Mouse (Mus musculus) intestine, embryonic 14.5 days (tissue): Measurements from ENCODE around the gene Arl16. TPM values are rescaled to one million over a fixed set of nuclear protein-coding genes. Genes with fewer than 3 reads are reported as not detected.
A peak's percentile ranks its signal among the peaks of the same experiment; 100 is the strongest.

ENCODE experiments used
- ATAC-seq: fragments of 200-750 bp; cut with Nextera tagmentation; replicated peaks from 2 replicates; pipeline ENCODE4 v1.8.0; 2017; ENCODE audit warnings: low read depth, moderate number of reproducible peaks, moderate TSS enrichment, moderate library complexity; ENCODE audit not compliant: low FRiP score, low TSS enrichment
- DNase-seq: peaks from one replicate; pipeline ENCODE4 v3.0.0-alpha.2; 2018; ENCODE audit warnings: low spot score
- H3K27ac ChIP-seq: fragments of 300-500 bp; sonication (generic); 2 replicates; pipeline ENCODE4 v1.5.1; 2014; ENCODE audit warnings: low read depth, mild to moderate bottlenecking, control low read depth
- H3K27me3 ChIP-seq: fragments of 300-500 bp; sonication (generic); replicated peaks from 2 replicates; pipeline ENCODE4 v1.6.1; 2014; ENCODE audit warnings: low read length, control low read depth; ENCODE audit not compliant: control insufficient read depth, insufficient read depth
- H3K36me3 ChIP-seq: fragments of 300-500 bp; sonication (generic); 2 replicates; pipeline ENCODE4 v1.6.1; 2014; ENCODE audit warnings: low read length, control low read depth; ENCODE audit not compliant: control insufficient read depth, insufficient read depth
- H3K4me1 ChIP-seq: fragments of 300-500 bp; sonication (generic); replicated peaks from 2 replicates; pipeline ENCODE4 v1.6.1; 2014; ENCODE audit warnings: low read length, control low read depth, mixed read lengths; ENCODE audit not compliant: control insufficient read depth, insufficient read depth
- H3K4me2 ChIP-seq: fragments of 300-500 bp; sonication (generic); 2 replicates; pipeline ENCODE4 v1.6.1; 2014; ENCODE audit warnings: low read length
- H3K4me3 ChIP-seq: fragments of 300-500 bp; sonication (generic); 2 replicates; pipeline ENCODE4 v1.5.1; 2014; ENCODE audit warnings: low read depth, low read length, control low read depth, mixed read lengths
- H3K9ac ChIP-seq: fragments of 300-500 bp; sonication (generic); 2 replicates; pipeline ENCODE4 v1.6.1; 2014; ENCODE audit warnings: mild to moderate bottlenecking, low read length
- H3K9me3 ChIP-seq: fragments of 300-500 bp; sonication (generic); 2 replicates; pipeline ENCODE4 v1.6.1; 2016; ENCODE audit warnings: low read length, control low read depth; ENCODE audit not compliant: control insufficient read depth
- WGBS: fragments of 180-500 bp; shearing (Covaris S2); extraction: QIAGEN DNeasy Blood & Tissue Kit; methylation state at CpG from one replicate; pipeline ENCODE4 v1.1.7; 2014; 5-methylcytosine and 5-hydroxymethylcytosine counted together
- polyA plus RNA-seq: library from polyadenylated mRNA; unstranded; fragments of >200 nt; fragmentation: Nextera tagmentation; extraction: Ambion mirVana; gene quantifications from 2 replicates; pipeline ENCODE4 v1.2.1, GENCODE M21; 2014

Arl16 gene
- polyA plus RNA-seq, 1 experiment from 2014 or later = 46.0 TPM

DNA sequence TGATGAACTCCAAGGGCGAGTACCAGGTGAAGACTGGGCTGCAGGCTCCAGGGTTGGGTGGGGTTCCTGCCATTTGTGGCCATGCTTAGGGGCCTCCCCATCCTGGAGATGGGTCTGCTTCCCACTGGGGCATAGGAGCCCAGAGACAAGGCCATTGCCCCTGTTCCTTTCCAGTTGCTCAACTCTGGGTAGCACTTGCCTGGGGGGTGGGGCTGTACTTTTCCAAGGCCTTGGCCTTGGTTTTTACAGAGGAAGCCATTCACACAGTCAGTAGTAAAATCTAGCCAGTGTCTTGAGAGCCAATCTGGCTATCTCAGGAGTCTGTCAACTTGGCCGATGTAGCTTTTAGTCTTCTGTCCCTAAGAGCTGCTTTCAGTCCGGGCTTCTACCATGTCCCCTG, 30.0 kb upstream of the Arl16 start:
- H3K9ac ChIP-seq = no peak overlapping the region

DNA sequence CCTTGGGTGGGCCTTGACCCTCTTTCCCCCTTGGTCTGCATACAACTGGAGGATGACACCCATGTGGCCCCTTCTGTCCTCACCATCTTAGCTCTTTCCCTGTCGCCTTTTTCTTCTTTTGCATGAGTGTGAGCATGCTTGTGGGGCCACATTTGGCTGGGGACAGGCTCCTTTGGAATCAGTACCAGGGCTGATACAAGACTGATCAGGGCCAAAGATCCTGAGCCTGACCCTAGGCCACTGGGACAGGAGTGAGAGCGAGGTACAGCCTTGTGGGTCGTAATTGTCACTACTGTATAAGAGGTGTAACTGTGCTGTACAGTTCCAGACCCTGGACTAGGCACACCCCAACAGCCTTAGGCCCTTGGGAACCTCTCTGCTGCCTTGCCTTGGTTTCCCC, 26.5 kb upstream of the Arl16 start:
- no peak for DNase-seq
- no peak overlapping the region for H3K4me2 ChIP-seq
- no peak overlapping the region for H3K27ac ChIP-seq
- H3K9ac ChIP-seq = no peak overlapping the region
- no peaks in the 10 kb centered on the region for H3K27me3 ChIP-seq
- peaks cover 40% of the 10 kb centered on the region for H3K36me3 ChIP-seq
- H3K9me3 ChIP-seq = no peaks in the 10 kb centered on the region
- no peak for ATAC-seq
- H3K4me3 ChIP-seq = no peak overlapping the region
- WGBS = 85% methylated on average over 3 of the region's 3 CpGs
- H3K4me1 ChIP-seq = peaks cover 19% of the 10 kb centered on the region

More for the DNA sequence above, 30.0 kb upstream of the Arl16 start:
- no peak overlapping the region for H3K4me2 ChIP-seq
- H3K4me3 ChIP-seq = no peak overlapping the region
- H3K9me3 ChIP-seq = no peaks in the 10 kb centered on the region
- no peak overlapping the region for H3K27ac ChIP-seq
- H3K4me1 ChIP-seq = peaks cover 13% of the 10 kb centered on the region
- DNase-seq (no peak), ATAC-seq (no peak)
- H3K27me3 ChIP-seq = no peaks in the 10 kb centered on the region
- WGBS = 88% methylated on average over 3 of the region's 3 CpGs
- peaks cover 34% of the 10 kb centered on the region for H3K36me3 ChIP-seq

DNA sequence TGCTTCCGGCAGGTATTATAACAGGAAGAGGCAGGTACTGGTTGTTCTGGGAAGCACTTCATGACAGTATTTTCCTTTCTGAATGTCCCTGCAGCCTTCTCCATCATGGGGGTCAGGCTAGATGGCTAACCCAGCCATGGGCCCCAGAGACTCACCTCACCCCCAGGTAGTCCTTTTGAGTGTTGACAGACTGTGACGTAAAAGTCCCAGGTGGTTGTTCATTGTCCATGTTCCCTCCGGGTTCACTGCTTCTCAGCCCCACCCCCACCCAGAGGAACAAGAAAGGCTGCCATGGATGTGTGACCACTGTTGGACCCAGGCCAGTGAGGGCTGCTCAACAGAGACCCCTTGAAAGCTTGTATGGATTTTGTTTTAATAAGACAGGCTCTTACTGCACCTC, 25.9 kb upstream of the Arl16 start:
- DNase-seq (no peak), ATAC-seq (no peak)
- Histone ChIP-seq H3K9me3 (no peaks in the 10 kb centered on the region), H3K27me3 (no peaks in the 10 kb centered on the region), H3K4me2 (peak overlapping the region; percentile 91), H3K4me3 (peak overlapping the region; percentile 95), H3K27ac (peak overlapping the region; percentile 74; the same call in 1 of the 2 replicates), H3K36me3 (peaks cover 44% of the 10 kb centered on the region), H3K9ac (peak overlapping the region; percentile 74), H3K4me1 (peaks cover 19% of the 10 kb centered on the region)
- WGBS = 59% methylated on average over 3 of the region's 3 CpGs

DNA sequence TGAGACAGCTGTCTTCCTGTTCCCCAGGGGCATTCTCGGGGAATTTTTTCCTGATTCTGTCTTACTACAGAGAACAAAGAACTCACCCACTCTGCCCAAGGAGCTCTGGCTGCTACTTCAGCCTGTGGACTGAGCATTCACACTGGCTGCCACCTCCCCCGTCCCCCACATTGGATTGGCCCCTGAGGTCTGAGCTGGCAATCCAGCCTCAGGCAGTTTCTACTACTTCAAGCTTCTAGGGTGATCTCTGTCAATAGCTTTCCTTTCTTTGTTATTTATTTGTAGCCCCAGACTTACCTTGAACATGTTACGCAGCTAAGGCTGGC, 25.4 kb upstream of the Arl16 start:
- no peak for ATAC-seq
- 25% methylated on average over 3 of the region's 3 CpGs for WGBS
- peaks cover 44% of the 10 kb centered on the region for H3K36me3 ChIP-seq
- no peaks in the 10 kb centered on the region for H3K9me3 ChIP-seq
- H3K4me2 ChIP-seq = peak overlapping the region; percentile 91
- H3K27ac ChIP-seq = peak overlapping the region; percentile 74
- peak overlapping the region; percentile 74 for H3K9ac ChIP-seq
- H3K4me3 ChIP-seq = peak overlapping the region; percentile 95
- H3K4me1 ChIP-seq = peaks cover 19% of the 10 kb centered on the region
- H3K27me3 ChIP-seq = no peaks in the 10 kb centered on the region
- no peak for DNase-seq

DNA sequence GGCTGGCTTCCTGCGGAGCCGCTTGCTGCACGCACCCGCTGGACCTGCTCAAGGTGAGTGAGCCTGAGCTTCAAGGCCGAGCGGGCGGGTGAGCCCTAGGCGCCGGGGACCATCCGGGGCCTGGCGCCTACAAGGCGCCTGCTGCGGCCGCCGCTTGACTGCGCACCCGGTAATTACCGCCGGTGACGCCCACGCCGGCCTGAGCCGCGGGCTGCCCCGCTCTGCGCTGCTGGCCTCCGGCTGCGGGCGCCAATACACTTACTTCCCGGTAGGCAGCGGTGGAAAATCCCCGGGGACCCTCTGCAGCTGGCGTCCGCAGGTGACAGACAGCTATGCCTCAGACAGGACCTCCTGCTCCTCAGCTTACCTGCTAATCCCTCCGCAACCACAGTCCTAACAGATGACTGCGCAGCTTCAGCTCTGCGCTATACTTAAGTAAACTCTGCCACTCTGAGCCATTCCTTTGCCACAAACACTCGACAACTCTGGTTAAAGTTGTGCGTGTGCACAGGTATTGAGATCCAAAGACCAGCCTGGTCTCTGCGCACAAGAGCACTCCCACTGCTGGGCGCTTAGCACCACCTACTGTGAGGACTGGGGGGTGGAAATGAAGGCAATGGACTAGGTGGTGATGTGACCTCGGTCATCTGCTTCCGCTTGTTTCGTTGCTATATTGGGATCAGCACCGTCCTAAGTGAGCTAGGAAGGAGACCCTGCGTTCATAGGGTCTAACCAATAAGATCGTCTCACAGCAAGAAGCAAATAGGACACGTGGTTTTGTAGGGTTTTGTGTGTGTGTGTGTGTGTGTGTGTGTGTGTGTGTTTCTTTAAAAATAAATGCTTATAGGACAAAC, 24.8 kb upstream of the Arl16 start:
- peak; percentile 38 for ATAC-seq
- DNase-seq = peak; percentile 80
- H3K9me3 ChIP-seq = no peaks in the 10 kb centered on the region
- H3K27me3 ChIP-seq = no peaks in the 10 kb centered on the region
- H3K4me2 ChIP-seq = peak overlapping the region; percentile 91
- WGBS = under 1% methylated on average over 48 of the region's 48 CpGs
- peak overlapping the region; percentile 95 for H3K4me3 ChIP-seq
- peaks cover 45% of the 10 kb centered on the region for H3K36me3 ChIP-seq
- peaks cover 19% of the 10 kb centered on the region for H3K4me1 ChIP-seq
- peak overlapping the region; percentile 74 for H3K27ac ChIP-seq
- H3K9ac ChIP-seq = peak overlapping the region; percentile 74

DNA sequence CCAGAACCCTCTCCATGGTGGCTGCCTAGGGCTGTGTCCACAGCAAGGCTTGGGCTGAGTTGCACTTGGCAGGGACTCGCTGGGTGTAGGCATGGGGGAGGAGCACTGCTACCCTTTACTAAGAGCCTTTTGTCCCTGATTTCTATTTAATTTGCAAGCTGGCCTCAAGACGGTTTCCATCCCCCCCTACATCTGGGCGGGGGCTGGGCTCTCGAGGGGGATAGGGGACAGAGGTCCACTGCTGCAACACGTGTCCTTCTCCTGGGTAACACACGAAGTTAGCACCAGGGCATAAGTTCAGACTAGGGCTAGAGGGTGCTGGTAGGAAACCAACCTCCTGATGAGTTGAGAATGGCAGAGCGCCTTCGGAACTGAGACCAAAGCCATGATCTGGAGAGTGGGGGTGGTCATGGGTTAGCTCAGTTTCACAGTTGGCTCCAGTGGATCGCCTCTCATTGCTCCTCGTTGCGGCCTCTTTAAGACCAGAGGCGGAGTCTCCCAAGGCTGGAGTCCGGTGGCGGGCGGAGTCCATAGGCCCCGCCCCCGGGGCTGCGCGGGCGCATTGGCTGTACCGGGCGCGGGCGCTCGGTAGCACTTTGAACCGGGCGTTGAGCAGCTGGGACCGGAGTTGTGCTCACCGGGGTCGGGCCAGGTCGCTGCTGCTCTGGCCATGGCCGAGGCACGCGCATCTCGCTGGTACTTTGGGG, 24.1 kb upstream of the Arl16 start, which contains the start of gene Slc25a10:
Gene Slc25a10, plus strand, starts transcription at position 524 of the 707 bp plus-strand sequence.
- peaks cover 46% of the 10 kb centered on the region for H3K36me3 ChIP-seq
- no peaks in the 10 kb centered on the region for H3K9me3 ChIP-seq
- H3K27ac ChIP-seq = peak within 1 kb of the TSS; percentile 74
- peak within 1 kb of the TSS; percentile 91 for H3K4me2 ChIP-seq
- H3K27me3 ChIP-seq = no peaks in the 10 kb centered on the region
- H3K4me1 ChIP-seq = peaks cover 19% of the 10 kb centered on the region
- ATAC-seq = peak; percentile 78
- peak within 1 kb of the TSS; percentile 74 for H3K9ac ChIP-seq
- H3K4me3 ChIP-seq = peak within 1 kb of the TSS; percentile 95
- peak; percentile 89 for DNase-seq
- WGBS = 0% methylated on average over 35 of the region's 35 CpGs

DNA sequence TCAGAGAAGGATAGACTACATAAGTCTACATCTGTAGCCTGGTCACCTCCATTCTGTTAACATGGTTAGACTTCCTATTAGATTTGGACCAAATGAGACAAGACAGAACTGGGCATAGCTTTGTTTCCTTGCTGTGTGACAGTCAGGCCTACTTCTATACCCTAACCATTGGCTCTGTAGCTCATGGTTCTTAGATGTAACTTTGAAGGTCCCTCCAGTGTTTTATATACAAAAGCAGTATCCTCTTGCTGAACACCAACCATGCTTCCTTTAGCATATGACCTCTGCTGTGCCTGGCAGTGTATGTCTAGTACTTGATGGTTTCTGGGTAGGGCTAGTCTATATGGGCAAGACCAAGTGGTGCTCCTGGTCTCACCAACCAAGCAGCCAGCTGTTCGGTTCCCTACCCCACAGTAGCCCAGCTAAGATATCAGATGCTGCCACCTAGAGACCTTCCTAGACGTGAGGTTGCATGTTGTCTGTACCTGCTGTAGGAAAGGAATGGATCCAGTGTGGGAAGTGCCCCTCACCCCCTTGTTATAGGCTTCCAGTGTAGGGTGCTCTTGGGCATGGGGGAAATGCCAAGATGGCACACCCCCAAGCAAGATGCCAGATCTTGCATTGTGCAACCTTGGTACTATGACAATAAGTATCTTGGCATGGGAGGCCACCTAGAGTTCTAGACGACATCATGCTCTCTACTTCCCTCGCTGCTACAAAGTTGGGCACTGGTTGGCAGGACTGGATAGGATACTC, 23.1 kb upstream of the Arl16 start:
- Histone ChIP-seq H3K9ac (no peak overlapping the region), H3K36me3 (peaks cover 53% of the 10 kb centered on the region), H3K4me1 (peaks cover 25% of the 10 kb centered on the region), H3K4me2 (peak overlapping the region; percentile 91), H3K27ac (peak overlapping the region; percentile 74), H3K4me3 (no peak overlapping the region), H3K27me3 (no peaks in the 10 kb centered on the region), H3K9me3 (no peaks in the 10 kb centered on the region)
- WGBS = 42% methylated on average over 4 of the region's 4 CpGs
- DNase-seq (no peak), ATAC-seq (no peak)

DNA sequence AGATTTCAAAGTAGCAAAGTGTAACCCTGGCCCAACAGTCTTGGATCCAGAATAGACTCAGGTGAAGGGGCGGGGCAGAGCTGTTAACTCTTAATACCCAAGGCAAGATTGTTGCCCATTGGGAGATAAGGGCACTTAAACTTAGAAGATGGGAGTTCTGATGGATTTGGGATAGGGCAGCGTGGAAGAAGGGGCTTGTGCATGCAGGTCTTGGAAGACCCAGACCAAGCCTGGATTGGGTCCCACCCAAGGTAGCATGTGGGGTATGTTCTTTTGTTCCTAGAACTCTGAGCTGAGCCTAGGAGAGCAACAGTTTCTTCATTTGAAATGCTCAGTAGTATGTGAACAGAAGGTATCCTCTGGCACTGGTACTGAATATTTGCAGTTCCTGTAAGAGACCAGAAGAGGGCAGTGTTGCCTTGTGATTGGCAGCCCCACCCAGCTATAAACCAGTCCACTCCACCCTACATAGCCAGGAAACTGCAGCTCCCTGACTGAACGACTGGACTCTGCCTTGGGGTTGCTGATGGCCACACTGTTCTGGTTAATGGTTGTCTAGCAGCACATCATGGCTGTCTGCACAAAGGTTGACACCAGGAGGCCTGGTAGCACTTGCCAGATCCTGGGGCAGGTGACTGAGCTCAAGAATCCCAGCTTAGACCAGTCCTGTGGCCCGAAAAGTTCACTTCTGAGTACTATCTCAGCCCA, 21.8 kb upstream of the Arl16 start:
- H3K36me3 ChIP-seq = peaks cover 41% of the 10 kb centered on the region

More for the DNA sequence above, 21.8 kb upstream of the Arl16 start:
- no peaks in the 10 kb centered on the region for H3K9me3 ChIP-seq
- peak; percentile 63 for ATAC-seq
- no peaks in the 10 kb centered on the region for H3K27me3 ChIP-seq
- no peak overlapping the region for H3K9ac ChIP-seq
- 61% methylated on average over 4 of the region's 4 CpGs for WGBS
- DNase-seq = peak; percentile 77
- H3K4me1 ChIP-seq = peaks cover 29% of the 10 kb centered on the region
- no peak overlapping the region for H3K4me3 ChIP-seq
- H3K4me2 ChIP-seq = no peak overlapping the region
- no peak overlapping the region; the same call in 1 of the 2 replicates for H3K27ac ChIP-seq
